Mouse (Mus musculus) embryo, embryonic 10 days (tissue): ENCODE results near the gene Acap2.
A peak's percentile ranks its signal among the peaks of the same experiment; 100 is the strongest.

Experiments
- DNase-seq: peaks from one replicate; pipeline ENCODE4 v3.0.0-alpha.2; 2015; ENCODE audit warnings: low spot score

The Acap2 gene

GRCm38 (mm10) chr16:31167934-31168333, 33.1 kb downstream of the Acap2 start:
- no peak for DNase-seq

- DNase-seq = no peak
Observed at GRCm38 (mm10) chr16:31167017-31167887, 33.8 kb downstream of the Acap2 start.

- peak; percentile 46 for DNase-seq
Observed at GRCm38 (mm10) chr16:31165907-31166306, 35.1 kb downstream of the Acap2 start.

- DNase-seq = no peak
Observed at GRCm38 (mm10) chr16:31165467-31165866, 35.6 kb downstream of the Acap2 start.

GRCm38 (mm10) chr16:31164125-31164524, 36.9 kb downstream of the Acap2 start:
- DNase-seq = no peak

GRCm38 (mm10) chr16:31160486-31160885, 40.6 kb downstream of the Acap2 start:
- no peak for DNase-seq

- peak; percentile 67 for DNase-seq
Observed at GRCm38 (mm10) chr16:31159491-31159890, 41.6 kb downstream of the Acap2 start.

- DNase-seq = no peak
Observed at GRCm38 (mm10) chr16:31149841-31150240, 51.2 kb downstream of the Acap2 start.

- DNase-seq = no peak
Observed at GRCm38 (mm10) chr16:31148891-31149290, 52.2 kb downstream of the Acap2 start.

- DNase-seq = no peak
Observed at GRCm38 (mm10) chr16:31147766-31148165, 53.3 kb downstream of the Acap2 start.

GRCm38 (mm10) chr16:31141916-31142315, 59.1 kb downstream of the Acap2 start:
- no peak for DNase-seq

GRCm38 (mm10) chr16:31136616-31137253, 64.3 kb downstream of the Acap2 start:
- no peak for DNase-seq

- peak; percentile 61 for DNase-seq
Observed at GRCm38 (mm10) chr16:31135519-31135918, 65.5 kb downstream of the Acap2 start.

GRCm38 (mm10) chr16:31131531-31131930, 69.5 kb downstream of the Acap2 start:
- DNase-seq = peak; percentile 73

- no peak for DNase-seq
Observed at GRCm38 (mm10) chr16:31128116-31128515, 72.9 kb downstream of the Acap2 start.

GRCm38 (mm10) chr16:31124991-31125390, 76.1 kb downstream of the Acap2 start:
- DNase-seq = peak; percentile 55

GRCm38 (mm10) chr16:31121612-31122011, 79.4 kb downstream of the Acap2 start:
- no peak for DNase-seq

GRCm38 (mm10) chr16:31113596-31113995, 87.4 kb downstream of the Acap2 start:
- no peak for DNase-seq

GRCm38 (mm10) chr16:31101352-31101751, 99.7 kb downstream of the Acap2 start:
- DNase-seq = no peak

- no peak for DNase-seq
Observed at GRCm38 (mm10) chr16:31099906-31100305, 101.1 kb downstream of the Acap2 start.

GRCm38 (mm10) chr16:31094036-31094435, 107.0 kb downstream of the Acap2 start:
- no peak for DNase-seq

- peak; percentile 68 for DNase-seq
Observed at GRCm38 (mm10) chr16:31093186-31093585, 107.9 kb downstream of the Acap2 start.

GRCm38 (mm10) chr16:31081891-31082290, 119.2 kb downstream of the Acap2 start:
- no peak for DNase-seq
